Mouse (Mus musculus) thymus, postnatal 36 days (tissue): Measurements from ENCODE around the gene Ttc7.
"Not testable (repeated sequence)": the region's sequence is repeated elsewhere in the genome, so short reads cannot be mapped to it uniquely, and the experiment has no call there.

Experiments
- DNase-seq, 2 experiments: peaks; one replicate each; pipeline ENCODE4 v3.0.0; 2022; ENCODE audit warnings: mixed read lengths in 2 of 2

The Ttc7 gene

DNA sequence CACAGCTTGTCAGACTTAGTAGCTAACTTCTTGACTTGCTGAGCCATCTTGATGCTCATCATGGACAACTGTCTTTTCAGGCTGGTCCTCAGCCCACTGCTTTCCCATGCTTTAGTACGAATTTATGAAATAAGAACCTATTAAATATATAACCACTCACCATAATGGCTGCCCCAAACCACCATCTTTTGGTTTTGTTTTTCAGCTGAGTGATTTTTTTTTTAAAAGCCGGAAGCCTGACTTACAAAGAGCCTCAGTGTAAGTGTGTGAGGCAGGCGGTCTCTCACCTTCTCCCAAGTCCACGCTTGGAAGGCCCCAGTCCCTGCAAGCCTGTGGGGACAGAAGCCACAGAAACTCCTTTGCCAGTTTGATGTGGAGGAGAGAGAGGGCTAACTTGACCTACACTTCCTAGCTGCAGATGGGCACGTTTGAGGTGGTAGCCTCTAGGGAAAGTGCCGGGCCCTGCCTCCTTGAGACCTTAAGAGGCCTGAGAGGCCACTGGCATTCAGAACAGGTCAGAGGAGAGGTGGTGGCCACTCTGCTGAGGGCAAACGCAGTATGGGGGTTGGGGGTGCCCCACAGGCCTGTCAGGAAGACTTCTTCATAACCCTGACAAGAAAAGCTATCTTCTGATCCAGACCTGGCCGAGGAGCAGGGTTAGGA, 3.9 kb downstream of the Ttc7 start:
- peak; percentile 26 to 32 for DNase-seq

DNA sequence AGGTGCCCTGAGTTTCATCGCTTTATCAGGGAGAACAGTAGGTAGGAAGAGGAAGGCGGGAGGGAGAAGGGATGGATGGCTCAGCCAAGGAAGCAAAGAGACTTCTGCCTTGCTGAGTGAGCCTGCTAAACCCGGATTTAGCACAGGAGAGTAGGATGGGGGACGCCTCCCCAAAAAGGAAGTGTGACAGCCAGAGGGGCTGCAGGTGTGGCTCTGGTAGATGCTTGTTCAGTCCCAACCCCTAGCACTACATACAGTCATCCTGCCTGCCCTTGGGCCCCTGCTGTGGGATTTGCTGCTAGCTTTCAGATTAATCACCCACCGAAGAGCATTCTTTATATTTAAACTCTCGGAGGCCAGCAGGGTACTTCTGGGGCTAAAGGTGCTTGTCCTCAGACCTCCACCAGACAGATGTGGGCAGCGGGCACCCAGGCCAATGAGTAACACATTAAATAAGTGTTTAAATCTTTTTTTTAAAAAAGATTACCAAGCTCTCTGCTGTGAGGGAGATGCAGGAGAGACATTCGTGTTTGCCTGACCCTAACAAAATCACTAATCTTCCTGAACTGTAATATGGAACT, 4.6 kb downstream of the Ttc7 start:
- DNase-seq: peak; percentile 44 to 51

DNA sequence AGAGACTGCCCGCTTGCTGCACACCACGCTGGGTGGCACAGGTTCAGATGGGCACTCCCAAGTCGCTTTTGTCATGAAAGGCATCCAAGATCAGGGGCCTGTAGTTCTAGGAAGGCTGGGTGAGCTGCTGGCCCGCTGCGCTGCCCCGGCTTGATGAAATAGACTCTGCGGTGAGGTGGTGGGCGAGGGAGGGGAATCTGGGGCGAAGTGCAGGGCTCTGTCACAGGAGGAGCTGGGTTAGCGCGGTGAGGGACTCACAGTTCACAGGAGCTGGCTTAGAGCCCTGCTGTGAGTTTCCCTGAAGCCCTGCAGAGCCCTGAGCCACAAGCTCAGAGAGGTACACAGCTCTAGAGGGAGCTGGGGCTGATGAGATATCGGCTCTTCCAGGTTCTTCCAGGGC, 5.4 kb downstream of the Ttc7 start:
- no peak for DNase-seq

DNA sequence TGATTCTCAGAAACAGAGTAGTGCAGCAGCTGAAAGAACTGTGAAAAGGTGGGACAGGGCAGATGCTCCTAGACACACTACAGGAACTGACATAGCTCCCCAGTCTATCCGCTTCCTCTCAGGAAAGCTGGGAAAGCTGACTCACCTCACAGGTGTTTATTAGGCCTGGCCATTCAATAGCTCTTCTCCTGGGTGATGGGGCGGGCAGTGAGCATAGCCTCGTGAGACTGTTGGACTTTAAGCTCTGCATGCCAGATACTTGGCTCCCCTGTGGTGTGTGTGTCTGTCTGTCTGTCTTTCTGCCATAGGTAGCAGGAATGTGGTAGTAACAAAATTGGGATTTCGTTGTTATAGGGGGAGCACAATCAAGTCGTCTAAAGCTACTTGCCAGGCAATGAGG, 6.7 kb downstream of the Ttc7 start:
- DNase-seq: no peak

DNA sequence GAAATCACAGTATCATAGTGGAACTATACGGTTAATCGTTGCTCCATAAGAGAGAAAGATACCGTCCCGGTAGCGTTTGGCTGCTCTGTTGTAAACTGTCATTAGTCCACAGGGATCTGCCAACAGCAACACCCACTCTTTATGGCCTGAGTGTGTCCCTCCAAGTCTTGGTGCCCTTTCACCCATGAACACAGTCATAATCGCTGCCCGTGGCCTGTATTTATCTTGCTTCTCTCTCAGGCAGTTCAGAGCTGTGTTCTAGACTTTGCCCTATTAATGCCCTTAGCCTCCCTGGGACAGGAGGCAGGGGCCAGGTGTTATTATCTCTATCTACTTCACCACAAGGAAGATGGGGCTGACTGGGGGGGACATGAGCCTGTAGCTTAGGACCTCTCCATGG, 8.4 kb downstream of the Ttc7 start:
- DNase-seq: no peak

DNA sequence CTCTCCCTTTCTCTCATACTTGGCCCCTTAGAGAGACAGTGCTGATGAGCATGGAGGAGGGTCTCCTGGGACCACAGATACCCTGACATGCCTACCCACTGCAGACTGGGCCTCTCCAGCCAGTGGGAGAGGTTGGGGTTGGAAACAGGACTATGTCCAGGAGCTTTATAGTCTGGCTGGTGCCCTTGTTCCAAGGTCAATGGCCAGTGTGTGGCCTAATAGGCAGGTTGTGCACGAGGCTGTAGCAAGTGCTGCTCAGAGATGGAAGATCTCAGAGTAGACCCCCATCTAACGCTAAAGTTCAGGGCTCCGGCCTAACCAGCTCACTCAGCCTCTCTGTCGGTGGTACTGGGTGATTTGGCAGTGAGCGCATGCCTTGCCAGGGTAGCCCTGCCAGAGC, 9.1 kb downstream of the Ttc7 start:
- no peak for DNase-seq

DNA sequence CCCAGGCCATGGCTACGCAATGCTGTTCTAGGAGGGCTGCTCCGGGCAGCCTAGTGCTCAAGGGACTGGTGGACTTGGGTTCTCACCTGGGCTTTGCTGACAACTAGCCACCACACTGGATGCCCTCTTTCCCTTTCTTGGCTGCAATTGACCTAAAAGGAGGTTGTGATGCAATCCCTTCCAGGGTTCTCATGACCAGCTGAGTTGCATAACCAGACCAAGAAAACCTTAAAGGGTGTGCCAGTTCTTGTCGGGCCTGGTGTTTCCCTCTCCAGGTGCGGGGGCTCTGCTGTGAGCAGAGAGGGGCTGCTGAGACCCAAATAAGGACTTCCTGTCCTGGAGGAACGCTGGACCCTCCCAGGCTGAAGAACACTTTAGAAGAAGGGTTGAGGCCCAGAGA, 10.4 kb downstream of the Ttc7 start:
- no peak for DNase-seq

DNA sequence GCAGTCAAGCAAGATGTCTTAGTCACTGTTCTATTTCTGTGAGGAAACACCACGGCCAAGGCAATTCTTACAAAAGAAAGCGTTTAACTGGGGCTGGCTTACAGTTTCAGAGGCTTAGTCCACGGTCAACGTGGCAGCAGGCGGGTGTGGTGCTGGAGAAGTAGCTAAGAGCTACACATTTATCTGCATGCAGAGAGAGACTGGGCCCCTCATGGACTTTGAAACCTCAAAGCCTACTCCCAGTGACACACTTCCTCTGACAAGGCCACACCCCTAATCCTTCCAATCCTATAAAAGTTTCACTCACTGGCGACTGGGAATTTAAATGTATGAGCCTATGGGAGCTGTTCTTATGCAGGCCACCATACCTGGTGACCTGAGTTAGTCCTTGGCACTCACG, 13.1 kb downstream of the Ttc7 start:
- DNase-seq: no peak

DNA sequence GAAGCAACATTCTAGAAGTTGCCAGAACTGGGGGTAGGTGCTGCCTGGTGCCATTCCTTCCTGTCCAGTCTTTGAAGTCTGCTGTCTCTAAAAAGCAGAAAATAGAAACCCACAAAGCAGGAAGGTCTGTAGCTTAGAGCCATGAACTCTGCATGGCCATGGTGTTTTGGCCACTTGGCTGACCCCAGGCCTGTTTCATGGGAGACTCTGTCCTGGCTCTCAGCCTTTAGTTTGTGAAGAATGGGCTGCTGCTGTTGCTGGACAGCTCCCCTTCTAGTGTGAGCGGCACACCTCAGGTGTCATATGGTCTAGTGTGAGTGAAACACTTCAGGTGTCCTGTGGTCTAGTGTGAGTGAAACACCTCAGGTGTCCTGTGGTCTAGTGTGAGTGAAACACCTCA, 14.0 kb downstream of the Ttc7 start:
- DNase-seq: not testable (repeated sequence)

DNA sequence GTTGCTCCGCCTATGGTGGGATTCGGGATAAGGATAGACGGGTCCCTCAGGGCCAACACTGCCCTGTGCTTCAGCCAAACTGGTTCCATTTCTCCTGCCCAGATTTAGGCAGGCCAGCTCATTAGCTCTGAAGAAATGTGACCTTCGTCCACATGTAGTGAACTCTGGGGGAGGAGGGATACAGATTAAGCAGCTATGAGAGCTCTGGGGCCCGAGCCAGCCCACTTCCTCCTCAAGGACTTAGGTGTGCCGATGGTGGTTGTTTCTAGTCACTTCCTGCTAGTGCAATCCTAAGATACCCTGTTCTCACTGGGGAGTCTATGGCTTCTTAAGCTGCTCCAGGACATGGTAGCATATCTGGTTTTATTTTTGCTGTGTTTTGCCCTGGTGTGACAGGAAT, 16.3 kb downstream of the Ttc7 start:
- DNase-seq: peak; percentile 35 to 53

DNA sequence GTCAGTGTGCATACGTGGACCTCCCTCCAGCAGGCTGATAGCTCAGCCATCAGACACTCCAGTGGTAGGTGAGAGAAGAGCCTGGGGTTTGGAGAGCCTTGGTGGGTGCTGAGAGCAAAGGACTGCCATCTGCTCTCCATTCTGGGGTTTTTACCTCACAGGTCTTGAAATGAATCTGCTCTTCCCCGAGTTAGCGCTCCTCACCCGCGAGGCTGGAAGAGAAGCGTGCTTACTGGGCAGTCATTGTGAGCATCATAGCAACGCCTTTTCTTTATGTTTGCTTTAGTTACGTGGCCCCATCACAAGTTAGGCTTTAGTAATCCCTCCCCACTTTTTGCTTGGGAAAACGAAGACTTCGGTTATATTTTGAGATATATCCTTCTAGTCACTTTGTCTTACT, 17.7 kb downstream of the Ttc7 start:
- DNase-seq: no peak

DNA sequence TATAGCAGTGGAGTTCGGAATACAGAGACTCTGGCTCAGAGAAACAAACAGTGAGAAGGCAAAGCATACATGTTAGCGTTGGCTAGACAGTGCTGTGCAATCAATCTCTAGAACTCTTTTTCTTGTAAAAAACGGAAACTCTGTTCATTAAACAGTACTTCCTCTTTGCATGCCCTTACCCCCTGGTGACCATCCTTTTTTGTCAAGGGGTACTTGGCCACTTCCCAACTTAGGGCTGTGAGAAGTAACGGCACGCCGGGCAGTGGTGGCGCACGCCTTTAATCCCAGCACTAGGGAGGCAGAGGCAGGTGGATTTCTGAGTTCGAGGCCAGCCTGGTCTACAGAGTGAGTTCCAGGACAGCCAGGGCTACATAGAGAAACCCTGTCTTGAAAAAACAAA, 18.9 kb downstream of the Ttc7 start:
- not testable (repeated sequence) for DNase-seq

DNA sequence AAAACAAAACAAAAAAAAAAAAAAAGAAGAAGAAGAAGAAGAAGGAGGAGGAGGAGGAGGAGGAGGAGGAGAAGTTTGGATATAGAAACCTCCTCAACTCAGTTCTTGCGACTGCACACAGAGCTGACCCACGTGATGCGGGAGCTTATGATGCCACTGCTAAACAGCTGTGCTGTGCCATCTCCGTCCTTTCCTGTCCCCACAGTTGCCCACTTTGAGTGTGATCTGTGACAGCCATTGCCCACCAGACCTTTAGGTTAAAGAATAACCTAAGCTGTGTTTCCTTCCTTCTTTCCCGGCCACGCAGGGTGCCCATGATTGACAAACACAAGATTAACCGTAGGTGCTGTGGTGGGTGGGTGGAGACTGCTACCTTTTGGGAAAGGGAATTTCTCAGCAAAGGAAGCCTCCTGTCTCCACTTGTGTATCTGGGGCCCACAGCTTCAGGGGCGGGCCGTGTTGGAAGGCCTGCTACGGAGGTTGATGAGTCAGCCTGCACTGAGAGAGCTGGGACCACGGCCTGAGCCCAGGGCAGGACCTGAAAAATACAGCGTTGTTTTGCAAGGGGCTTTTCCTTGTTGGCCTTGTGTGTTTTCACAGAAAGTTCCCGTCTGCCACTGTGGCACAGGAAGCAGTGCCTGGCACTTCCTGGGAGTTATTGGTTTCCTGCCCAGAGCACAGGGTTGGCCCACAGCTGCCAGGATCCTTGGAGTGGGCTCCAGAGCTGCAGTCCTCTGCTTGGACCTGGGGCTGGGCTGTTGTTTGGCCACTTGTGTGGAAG, 19.5 kb downstream of the Ttc7 start:
- no peak for DNase-seq

DNA sequence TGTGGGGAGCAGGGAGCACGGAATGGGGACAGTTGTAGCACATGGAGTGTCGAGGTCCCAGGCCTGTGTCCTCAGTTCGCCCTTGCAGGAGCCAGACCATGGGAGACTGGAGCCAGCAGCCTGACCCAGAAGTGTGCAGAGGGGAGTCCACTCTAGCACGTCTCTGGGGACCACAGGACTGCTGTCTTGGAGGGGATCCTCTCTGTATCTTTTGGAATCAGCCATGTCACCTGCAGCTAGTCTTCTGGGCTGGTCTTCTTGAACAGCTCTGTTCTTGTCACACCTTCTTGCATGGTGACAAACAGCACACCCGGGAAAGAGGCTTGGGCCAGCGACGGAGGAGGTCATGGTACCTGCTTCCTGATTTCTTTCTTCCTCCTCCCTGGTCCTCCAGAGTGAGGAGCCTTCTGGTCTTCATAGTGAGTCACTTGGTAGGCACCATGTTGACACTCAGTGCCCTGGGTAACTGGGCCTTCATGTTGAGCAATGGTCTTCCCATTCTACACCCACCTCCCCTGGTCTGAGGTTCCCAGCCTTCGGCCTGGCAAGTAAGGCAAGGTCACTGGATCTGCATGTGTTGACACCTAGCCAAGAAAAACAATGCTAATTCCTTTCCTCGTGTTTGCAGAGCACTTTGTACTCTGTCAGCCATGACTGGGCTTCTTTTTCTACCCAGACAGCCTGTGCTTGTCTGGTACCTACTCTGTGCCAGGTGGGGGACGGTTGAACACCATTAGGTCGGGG, 21.6 kb downstream of the Ttc7 start:
- DNase-seq: no peak

DNA sequence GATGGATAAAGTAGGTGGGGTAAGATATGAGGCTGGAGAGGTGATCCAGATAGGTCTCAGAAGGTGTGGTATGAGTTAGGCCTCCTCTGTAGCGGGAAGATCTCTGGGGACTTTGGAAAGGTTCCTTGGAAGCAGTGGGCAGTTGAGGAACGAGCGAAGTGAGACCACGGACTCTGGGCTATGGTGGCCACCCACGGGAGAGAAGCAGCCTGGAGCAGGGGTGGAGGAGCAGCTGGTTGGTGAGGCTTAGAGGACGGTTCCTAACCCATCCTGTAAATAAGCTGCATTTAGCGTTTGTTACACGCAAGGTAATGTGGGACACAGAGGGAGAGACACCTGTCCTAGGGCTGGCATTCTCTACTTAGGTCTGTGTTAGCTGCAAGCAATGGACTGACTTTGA, 22.4 kb downstream of the Ttc7 start:
- DNase-seq: no peak

DNA sequence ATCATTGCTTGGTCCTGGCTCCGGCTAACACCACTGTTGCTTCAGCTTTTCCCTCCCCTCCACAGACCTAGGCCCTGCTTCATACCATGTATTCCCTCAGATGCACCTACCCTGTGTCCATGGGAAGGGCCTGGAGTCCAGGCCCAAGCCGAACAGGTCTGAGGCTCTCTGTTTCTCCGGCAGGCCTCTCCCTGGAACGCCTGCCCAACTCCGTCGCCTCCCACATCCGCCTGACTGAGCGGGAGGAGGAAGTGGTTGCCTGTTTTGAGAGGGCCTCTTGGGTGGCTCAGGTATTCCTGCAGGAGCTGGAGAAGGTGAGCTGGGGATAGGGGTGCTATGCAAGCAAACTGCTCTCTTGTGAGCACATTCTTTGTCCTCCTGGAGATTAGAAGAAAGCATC, 24.1 kb downstream of the Ttc7 start:
- peak; percentile 31 to 52 for DNase-seq

DNA sequence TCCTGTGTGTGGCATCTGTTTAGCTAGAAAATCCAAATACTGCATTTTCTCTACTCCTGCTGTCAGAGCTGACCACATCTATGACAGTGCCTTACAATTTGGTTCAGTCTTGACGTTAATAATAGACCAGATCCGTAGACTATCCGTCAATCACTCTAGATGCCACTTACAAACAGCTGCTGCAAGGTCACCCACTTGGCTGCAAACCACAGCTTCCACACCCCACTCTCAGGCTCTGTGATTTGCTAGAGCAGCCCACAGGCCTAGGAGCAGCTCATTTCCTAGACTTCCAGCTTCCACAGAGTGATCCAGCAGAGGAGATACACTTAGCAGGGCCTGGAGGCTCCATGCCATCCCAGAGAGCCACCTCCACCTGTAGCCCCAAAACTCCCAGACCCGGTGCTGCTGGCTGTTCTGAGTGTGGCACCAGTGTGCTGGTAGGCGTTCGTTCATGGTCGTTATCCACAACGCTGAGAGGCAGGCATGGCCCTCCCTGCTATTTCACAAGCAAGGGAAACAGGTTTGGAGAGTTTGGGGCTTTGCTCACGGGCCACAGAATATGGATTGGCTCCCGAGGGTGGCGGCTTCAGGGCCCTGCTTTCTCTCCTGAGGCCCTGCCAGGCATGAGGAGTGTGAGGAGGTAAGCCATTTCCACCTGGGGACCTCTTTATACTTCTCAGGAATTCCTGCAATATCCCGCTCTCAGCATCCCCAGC, 26.5 kb downstream of the Ttc7 start:
- no peak for DNase-seq

DNA sequence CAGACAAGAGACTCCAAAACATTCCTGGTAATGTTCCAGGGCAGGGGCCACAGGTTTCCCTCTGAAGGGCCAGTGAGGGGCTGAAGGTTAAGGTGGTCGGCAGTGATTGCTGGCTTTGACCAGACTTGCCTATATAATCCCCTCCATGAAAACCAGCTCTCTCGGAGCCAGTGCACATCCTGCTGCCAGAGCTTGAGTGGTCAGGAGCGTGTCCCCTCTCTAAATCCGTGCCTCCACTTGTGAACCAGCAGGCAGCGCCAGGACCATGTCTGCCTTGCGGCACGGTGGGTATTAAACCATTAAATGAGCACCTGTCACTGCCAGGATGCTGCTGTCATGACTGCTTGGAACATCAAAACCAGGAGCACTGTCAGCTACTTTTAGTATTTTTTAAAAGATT, 27.8 kb downstream of the Ttc7 start:
- no peak for DNase-seq

DNA sequence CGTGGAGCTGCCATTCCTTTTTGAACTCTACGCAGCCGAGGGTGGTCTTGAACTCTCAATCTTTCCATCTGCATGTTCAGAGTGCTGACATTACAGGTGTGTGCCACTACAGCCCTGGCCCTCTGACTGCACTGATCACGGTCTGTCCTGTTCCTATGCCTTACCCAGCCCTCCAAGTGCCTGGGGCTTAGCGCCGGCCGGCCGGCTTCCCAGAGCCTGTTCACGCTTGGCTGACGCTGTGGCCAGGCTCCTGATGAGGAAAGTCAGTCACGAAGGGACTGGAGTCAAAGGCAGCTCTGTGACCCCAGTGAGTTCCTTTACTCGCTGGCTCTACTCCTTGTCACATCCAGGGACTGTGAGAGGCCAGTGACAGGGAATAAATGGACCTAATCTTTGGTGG, 29.7 kb downstream of the Ttc7 start:
- no peak for DNase-seq

DNA sequence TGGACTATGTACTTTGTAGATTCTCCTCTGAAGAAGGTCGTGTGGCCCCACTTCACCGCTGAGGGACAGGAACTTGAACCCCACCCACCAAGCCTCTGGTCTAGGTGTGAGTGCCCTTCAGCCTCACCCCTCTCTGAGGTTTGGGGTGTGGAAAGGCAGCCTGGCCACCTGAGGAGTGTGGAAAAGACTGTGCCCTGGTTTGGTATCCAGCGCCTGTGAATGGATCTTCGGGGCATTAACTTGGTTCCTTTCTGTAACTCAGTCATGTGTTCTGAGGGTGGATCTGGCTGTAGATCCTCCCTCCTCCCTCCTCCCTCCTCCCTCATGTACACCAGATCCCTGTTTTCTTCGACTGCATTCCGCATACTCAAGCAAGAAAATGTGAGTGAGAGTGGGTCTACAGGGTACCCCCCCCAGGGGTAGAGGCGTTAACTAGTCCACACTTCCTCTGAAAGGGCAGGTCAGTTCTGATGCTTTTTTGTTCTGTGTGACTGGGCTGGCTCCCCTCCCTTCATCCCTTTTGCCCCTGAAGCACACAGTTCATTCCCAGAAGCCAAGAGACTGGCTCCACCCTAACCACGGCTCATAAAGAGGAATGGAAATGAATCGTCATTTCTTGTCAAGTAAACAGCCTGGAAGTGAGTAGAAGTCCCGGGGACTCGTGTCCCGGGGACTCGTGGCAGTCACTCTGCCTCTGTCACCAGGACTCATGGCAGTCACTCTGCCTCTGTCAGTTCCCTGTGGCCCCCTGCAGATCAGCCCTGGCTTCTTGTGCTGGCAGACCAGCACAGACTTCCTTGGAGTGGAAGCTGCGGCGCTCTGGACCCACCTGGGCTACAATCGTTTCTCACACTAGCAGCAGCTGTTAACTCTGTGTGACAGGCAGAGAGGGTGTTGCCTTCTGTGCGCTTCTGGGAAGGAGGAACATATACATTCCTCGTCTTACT, 30.5 kb downstream of the Ttc7 start:
- no peak for DNase-seq

DNA sequence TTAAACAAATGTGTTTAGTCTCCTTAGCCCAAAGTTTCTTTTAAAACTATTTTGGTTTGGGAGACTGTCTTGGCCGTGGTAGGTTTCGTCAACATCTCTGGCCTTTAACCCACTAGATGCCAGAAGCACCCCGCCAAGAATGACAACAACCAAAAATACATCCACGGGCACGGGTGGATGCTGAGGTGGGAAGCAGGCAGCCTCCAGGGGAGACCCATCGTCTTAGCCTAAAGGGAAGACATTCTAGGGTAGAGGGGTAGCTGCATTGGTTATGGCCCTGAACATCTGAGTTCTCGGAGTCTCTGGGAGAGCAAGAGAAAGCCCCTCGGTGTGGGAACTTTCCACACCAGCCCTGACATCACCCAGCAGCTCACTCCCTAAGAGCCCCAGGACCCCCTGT, 31.4 kb downstream of the Ttc7 start:
- no peak for DNase-seq

DNA sequence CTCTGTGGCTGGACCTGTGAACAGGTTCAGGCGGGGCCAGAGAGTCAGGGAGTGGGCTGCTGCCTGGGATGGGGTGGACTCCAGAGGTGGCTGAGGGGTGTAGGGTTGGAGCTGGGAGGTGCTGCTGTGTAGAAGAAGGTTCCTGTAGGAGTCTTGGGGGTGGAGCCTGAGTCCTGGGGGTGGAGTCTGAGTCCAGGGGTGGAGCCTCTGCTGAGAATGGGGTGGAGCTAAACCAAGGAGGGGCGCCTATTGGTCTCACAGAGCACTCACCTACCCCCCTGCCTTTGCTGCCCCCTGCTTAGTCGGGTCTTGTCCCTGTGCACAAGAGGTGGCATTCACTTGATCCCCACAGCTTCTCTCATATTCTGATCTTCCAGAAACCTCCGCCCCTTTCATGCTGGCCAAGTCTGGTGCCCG, 31.9 kb downstream of the Ttc7 start:
- DNase-seq: peak; percentile 49 to 60
